Mouse (Mus musculus): ENCODE measurements around the gene Smim27.

- TF ChIP-seq CTCF (IDR thresholded peaks at IDR 0.05; ENCODE audit: extremely low read depth, insufficient read depth, low read length) (no peak), POLR2A (IDR thresholded peaks at IDR 0.05; ENCODE audit: extremely low read depth, insufficient read depth, low read length) (no peak)
Observed at GRCm38 (mm10) chr4:40312213-40312612, 42.8 kb downstream of the Smim27 start.

All from cortical plate, adult 2 months (tissue).